Mouse (Mus musculus) adrenal gland, adult 2 months (tissue): ENCODE measurements at regions not wholly inside any gene's neighbourhood (a gene's known extent, or its start where the extent isn't known, plus 50 kb on each side); places are given as distances from the start of the nearest gene placed in this dataset.

Source experiments
- DNase-seq: peaks from one replicate; pipeline ENCODE4 v3.0.0; 2021

- no peak for DNase-seq
Measured at GRCm38 (mm10) chr9:94267243-94267642, 270.6 kb downstream of the 1190002N15Rik start.

- DNase-seq: peak; percentile 39
Measured at GRCm38 (mm10) chr9:94239479-94240241, 298.2 kb downstream of the 1190002N15Rik start.

- DNase-seq: no peak
Measured at GRCm38 (mm10) chr9:94238565-94238964, 299.3 kb downstream of the 1190002N15Rik start.

GRCm38 (mm10) chr9:94229537-94229936, 308.3 kb downstream of the 1190002N15Rik start:
- DNase-seq: no peak

GRCm38 (mm10) chr9:94219116-94219515, 318.8 kb downstream of the 1190002N15Rik start:
- no peak for DNase-seq

GRCm38 (mm10) chr9:94216414-94217279, 321.2 kb downstream of the 1190002N15Rik start:
- no peak for DNase-seq

- DNase-seq: no peak
Measured at GRCm38 (mm10) chr9:94210467-94211249, 327.2 kb downstream of the 1190002N15Rik start.

GRCm38 (mm10) chr9:94208987-94209386, 328.9 kb downstream of the 1190002N15Rik start:
- no peak for DNase-seq

- no peak for DNase-seq
Measured at GRCm38 (mm10) chr9:94200892-94201291, 337.0 kb downstream of the 1190002N15Rik start.

GRCm38 (mm10) chr9:94199864-94200263, 338.0 kb downstream of the 1190002N15Rik start:
- no peak for DNase-seq

GRCm38 (mm10) chr9:94191083-94191482, 346.8 kb downstream of the 1190002N15Rik start:
- DNase-seq: no peak

GRCm38 (mm10) chr9:94189872-94190800, 347.7 kb downstream of the 1190002N15Rik start:
- no peak for DNase-seq

- no peak for DNase-seq
Measured at GRCm38 (mm10) chr9:94188124-94188523, 349.8 kb downstream of the 1190002N15Rik start.

GRCm38 (mm10) chr9:94169905-94170612, 367.8 kb downstream of the 1190002N15Rik start:
- no peak for DNase-seq

- DNase-seq: no peak
Measured at GRCm38 (mm10) chr9:94163671-94164070, 374.2 kb downstream of the 1190002N15Rik start.

- DNase-seq: peak; percentile 19
Measured at GRCm38 (mm10) chr9:94155581-94155980, 382.3 kb downstream of the 1190002N15Rik start.

GRCm38 (mm10) chr9:94148474-94148873, 389.4 kb downstream of the 1190002N15Rik start:
- DNase-seq: no peak

GRCm38 (mm10) chr9:94146787-94147186, 391.1 kb downstream of the 1190002N15Rik start:
- DNase-seq: no peak

- peak; percentile 84 for DNase-seq
Measured at GRCm38 (mm10) chr9:94136444-94136843, 401.4 kb downstream of the 1190002N15Rik start.

GRCm38 (mm10) chr9:94133682-94134081, 404.2 kb downstream of the 1190002N15Rik start:
- DNase-seq: no peak
